Mouse (Mus musculus) testis, adult 2 months (tissue): ENCODE measurements around the gene Pja2.

ENCODE experiments used
- CTCF ChIP-seq: fragments of 200-500 bp; IDR thresholded peaks from 2 replicates; pipeline ENCODE4 v1.5.1; 2012; ENCODE audit warnings: low read depth, mild to moderate bottlenecking, inconsistent platforms, low read length, moderate library complexity; ENCODE audit not compliant: control insufficient read depth, insufficient read depth, insufficient replicate concordance
- POLR2A ChIP-seq: fragments of 200-500 bp; IDR thresholded peaks from 2 replicates; pipeline ENCODE4 v1.6.1; 2012; ENCODE audit warnings: low read depth, mild to moderate bottlenecking, inconsistent platforms, low read length, moderate library complexity; ENCODE audit not compliant: control insufficient read depth

DNA sequence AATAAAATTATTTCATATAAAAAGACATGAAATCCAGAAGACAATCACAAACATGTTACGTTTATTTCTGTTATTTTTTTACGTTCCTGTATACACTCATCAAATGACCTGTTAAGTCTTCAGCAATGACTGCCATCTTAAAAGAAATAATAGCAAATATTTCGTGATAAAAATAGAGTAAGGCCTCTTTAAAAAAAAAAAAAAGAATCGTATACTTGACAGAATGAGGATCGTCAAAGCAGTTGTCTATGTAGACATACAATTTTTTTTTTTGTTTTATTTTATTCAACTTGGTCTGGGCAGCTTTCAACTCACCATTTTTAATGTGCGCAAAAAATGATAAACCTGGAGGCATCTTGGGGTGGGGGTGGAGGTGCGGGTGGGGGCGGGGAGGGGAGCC is 831 bp downstream of the Pja2 start:
- TF ChIP-seq POLR2A (no peak), CTCF (no peak)
